Mouse (Mus musculus): ENCODE results near the gene Pdzrn4. TPM values are rescaled to one million over a fixed set of nuclear protein-coding genes. Genes with fewer than 3 reads are reported as not detected.

Gene Pdzrn4
- total RNA-seq, 4 experiments from 2014 or later = 1.1 to 3.8 (median 2.6) TPM

DNA sequence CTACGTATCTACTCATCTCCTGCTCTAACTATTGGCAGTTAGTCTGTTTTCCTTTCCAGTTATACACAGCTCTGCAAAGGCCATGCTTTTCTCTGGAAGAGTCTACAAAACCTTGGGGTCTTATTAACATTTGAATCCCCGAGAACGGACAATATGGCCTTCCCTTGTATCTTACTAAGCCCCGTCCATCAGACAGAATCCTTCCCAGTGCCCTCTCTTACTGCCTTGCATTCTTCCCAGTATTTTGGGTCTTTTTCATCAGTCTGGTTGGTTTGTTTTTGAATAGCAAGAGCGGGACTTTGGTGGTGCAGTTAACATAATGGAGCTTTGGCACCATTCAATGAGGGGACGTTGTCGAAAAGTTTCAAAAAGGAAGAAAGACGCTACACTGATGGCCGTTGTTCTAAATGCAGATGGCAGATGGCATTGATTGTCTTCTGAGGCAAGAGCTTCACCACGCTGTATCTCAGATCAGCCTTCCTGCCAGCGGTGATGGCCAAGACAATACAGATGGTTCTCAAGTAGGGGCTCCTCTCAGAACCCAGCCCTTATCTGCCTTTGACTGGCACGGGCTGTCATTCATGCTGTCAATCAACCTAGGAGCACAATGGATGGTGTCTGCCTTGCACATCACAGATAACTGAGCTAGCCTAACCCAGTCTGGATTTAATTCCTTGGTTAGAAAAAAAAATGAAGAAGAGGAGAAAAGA is 98.9 kb downstream of the Pdzrn4 start:
- DNase-seq (ENCODE audit: low spot score) = no peak

DNA sequence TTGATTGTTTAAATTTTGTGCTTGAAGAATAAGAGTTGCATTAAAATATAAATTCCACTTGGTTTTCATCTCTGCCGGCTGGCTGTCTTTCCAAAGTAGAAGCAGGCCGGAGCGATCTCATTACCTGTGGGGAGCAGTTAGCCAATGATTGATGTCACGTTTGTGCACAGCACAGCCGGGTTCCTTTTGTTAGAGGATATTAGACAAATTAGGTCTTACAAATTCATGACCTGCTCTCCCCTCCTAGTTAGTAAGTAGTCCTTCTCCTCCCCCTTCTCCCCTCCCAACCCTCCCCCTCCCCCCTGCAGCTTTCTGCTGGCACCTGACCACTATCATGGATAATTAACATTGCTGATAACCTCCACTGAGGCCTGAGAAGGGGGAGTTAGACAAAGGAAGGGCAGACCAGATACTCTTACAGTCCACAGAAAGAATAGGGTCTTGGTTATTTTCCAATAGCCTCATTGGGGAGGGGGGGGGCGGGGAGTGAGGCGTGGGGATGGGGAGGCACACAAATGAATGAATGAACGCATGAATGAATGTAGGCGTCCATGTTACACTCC is 103.7 kb downstream of the Pdzrn4 start:
- DNase-seq (ENCODE audit: low spot score) = no peak

DNA sequence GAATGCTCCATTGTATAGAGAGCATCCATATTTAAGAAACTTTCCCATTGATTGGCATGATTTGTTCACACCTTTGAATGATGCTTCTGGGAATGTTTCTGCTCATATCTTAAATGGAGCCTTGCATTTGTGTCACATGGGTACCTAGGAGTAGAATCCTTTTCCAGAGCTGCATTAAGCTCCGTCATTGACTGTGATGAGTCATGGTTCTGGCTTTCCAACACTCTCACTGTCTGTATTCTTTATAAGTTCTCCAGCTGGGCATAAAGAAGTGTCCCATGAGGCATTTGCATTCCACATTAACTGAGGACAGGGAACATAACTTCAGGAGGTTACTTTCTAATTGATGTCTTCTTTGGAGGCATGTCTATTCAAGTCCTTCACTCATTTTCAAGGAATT is 106.1 kb downstream of the Pdzrn4 start:
- DNase-seq (ENCODE audit: low spot score) = no peak

DNA sequence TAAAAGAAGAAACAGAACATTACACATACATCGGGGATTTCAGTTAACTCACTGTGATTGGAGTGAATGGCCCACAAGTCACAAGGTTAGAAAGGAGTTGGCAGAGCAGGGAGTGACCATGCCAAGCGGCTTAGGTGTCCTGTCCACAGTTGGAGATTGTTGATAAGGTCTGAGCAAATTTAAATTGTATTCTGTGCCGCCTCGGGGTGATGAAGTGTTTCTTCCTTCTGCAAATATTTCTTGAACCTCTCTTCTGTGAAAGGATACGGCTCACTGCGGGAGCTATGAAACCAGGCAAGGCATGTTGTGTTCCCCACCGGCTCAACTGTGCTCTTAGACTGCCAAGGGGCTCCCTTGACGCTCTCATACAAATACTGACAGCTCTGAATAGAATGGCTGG is 112.7 kb downstream of the Pdzrn4 start:
- DNase-seq (ENCODE audit: low spot score) = peak; percentile 14

DNA sequence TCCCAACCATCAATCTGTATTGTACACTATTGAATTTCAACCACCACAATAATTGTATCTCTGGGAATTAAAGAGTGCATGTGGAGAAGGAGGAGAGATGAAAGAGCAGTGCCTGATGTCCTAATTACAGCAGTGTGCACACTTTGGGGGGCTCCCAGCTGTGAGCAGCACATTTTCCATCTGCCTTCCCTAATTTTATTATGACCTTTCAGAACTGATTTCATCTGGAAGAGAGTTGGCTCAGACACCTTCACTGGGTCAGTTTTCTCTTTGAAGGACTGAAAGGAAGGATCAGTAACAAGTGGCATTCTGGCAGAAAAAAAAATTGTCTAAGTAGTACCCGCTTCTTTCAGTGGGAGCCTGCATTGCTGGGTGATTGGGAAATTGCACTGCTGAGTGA is 119.0 kb downstream of the Pdzrn4 start:
- DNase-seq (ENCODE audit: low spot score) = no peak

DNA sequence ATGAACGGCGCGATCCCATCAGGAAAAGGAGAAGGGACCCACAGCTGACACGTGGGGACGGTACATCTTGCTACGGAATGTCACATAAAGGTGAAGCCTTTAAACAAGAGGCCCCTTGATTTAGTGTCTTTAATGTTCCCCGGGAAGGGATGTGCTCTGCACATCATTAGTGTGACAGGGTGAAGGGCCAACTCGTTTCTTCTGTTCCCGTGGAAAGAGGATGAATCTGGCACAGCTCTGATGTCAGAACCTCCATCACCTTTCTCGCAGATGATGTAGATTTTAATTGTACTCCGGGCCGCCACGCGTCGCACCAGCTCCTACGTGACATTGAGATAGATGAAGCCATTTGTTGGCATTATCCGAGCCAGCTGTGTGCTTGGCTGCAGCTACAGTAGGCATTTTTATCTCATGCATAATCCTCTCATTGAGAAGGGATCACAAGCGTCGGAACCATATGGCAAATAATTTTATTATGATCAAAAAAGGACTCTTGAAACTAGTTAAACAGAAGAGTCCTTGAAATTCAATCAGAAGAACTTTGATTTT is 124.1 kb downstream of the Pdzrn4 start:
- DNase-seq (ENCODE audit: low spot score) = no peak

DNA sequence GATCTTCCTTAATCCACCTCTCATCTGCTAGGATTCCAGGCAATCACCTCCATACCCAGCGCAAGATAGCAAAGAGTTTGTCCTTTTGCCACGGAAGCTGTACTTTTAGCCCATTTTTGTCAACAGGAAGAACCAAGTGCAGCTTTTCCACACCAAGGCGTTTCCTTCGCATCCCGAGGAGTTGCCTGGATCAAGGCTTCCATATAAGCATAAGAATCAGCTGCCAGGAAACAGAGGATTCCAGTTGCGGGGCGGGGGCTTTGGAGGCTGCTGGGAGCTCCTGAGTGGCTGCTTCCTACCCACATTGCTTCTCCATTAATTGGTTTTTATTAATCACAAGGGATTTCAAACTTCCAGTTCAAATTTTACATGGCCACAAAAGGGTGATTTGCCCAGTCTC is 125.0 kb downstream of the Pdzrn4 start:
- DNase-seq (ENCODE audit: low spot score) = no peak

DNA sequence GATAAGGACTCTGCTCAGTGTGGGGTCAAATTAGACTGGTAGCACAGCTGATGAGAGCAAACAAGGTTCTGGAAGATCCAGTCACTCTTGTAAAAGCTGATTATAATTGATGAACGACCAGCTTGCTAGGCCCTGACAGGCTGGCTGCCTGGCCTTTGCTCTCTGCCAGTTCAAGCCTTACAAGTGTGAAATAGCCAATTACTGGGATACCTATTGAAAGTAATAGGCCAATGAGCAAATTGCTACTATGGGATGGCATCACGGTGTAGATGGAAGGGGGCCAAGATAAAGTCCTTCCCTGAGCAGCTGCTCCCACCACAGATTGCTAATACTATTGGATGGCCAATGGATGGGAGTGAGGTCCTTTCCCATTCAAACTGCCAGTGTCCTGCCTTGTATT is 128.2 kb downstream of the Pdzrn4 start:
- DNase-seq (ENCODE audit: low spot score) = no peak

DNA sequence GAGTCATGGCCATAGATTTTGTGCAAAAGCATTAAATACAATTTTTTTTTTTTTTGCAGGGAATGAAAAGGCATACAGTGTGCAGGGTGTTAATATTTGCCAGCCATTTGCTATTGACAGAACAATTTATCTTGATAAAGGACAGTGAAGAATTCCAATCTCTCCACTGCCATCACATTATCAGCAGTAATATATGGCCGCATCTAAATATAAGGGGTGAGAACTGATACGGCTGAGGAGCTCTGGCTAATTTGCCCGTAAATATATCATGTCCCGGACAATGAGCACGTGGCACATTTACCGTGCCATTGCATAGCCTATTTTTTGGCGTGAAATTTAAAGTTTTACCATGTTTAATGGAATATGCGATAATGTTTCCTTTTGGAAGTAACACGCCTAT is 128.7 kb downstream of the Pdzrn4 start:
- DNase-seq (ENCODE audit: low spot score) = no peak

DNA sequence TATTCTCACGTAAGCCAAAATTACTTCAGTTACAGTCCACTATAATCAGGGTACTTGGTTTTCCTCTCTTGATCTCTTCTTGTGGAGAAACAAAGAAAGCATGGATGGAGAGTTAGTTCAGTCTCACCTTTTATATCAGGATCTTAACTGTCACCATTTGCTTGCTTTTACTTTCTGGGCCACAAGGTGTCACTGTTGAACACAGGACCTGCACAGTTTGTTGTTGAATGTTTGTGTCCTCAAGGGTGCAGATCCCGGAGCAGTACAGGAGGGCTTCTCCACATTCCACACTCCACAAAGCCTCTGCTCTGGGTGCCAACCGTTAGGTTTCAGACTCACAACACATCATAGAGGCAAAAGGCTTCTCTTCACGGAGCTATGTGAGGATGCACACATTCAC is 130.1 kb downstream of the Pdzrn4 start:
- DNase-seq (ENCODE audit: low spot score) = no peak

DNA sequence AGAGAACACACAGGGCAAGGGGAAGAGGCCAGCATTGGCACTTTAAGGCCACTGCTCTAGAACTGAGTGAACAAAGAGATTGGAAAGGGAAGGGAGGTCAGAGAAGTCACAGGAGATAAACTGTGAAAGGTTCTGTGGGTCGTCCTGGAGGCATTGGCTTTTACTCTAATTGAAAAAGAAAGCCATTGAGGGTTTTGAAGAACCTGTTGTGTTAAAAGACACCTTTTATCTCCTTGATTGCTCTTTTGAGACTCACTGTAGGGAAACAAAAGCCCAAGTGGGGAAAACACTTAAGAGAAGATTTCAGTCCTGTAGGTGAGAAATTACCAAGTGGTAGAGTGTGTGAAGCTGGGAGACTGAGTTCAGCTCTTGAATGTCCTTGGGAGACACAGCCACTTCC is 146.6 kb downstream of the Pdzrn4 start:
- no peak for DNase-seq (ENCODE audit: low spot score)

DNA sequence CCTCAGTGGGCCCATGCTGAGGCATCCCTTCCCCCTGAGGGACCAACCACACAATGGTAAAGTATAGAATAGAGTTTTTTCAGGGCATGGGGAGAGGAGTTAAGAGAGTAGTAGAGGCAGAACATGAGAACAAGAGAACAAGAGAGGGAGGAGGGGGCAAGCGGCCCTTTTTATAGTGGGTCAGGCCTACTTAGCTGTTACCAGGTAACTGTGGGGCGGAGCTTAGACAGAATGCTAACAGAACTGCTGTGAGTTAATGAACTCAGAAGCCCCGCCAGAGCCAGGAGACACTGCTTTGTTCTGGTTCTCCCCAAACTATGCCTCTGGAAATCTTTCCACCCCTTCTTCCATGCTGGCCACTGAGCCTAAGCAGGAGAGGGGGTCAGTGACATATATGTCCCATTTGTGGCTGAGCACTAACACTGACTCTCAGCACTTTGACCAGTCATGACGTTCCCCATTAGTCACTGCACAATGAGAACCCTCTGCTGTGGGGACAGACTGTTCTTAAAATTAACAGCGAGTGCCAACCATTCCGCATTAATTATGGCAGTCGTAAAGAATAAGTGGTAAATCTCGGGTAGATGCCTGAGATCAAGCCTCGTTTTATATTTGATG is 150.7 kb downstream of the Pdzrn4 start:
- DNase-seq (ENCODE audit: low spot score) = no peak

DNA sequence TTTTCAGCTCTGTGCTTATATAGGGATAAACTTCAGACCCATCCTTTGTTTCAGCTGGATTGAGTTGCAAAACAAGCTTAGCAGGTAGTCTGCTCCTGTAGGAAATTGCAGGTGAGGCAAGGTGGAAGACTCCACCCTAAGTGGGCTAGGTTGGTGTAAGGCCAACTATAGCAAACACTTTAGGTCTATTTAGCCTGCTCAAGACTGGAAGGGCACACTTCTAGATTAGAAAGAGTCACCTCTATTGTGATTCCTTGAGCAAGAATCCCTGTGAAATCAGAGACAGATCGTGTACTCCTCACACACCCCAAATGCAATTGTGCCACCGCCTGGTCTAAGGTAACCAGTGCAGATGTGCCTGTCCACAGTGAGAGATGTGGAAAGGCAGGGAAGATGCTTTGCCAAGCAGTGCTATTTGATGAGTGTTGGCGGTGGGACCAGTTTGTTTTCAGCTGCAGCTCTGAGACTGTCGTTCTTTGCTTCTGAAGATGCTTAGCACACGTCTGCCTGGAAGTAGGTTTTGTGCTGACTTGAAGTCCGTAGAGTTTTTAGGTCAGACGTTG is 158.4 kb downstream of the Pdzrn4 start:
- DNase-seq (ENCODE audit: low spot score) = no peak

DNA sequence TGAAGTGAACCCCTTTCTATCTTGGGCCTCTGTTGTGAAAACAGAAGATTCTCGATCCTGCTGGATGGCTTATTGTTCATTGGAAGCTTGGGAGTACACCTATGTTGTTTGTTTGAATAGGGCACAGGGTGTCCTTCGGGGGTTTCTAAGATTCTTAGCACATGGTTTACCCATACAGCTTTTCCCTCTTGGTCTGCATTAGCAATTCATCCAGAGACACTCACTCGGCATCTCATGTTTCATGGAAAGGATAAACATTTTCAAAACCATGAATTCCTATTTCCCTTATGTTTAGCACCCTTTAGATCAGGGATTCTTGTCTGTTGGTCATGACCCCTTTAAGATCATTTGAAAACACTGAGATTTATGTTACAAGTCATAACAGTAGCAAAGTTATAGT is 159.0 kb downstream of the Pdzrn4 start:
- no peak for DNase-seq (ENCODE audit: low spot score)

DNA sequence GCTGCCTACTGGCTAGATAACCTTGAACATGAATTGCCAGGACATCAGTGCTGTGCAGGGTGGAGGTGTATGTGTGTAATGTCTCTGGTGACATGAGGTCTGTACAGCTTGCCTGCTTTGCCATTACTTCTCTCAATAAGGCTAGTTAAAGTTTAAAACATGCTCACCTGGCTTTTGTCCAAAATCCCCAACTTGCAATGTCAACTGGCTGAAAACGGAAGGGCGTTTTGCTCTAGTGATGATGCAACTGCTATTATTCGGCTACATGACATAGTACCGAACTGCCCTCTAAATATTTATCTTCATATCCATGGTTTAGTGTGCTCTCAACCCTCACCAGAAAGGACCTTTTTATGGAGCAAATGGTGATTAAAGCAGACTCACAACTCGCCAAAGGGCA is 161.9 kb downstream of the Pdzrn4 start:
- no peak for DNase-seq (ENCODE audit: low spot score)

DNA sequence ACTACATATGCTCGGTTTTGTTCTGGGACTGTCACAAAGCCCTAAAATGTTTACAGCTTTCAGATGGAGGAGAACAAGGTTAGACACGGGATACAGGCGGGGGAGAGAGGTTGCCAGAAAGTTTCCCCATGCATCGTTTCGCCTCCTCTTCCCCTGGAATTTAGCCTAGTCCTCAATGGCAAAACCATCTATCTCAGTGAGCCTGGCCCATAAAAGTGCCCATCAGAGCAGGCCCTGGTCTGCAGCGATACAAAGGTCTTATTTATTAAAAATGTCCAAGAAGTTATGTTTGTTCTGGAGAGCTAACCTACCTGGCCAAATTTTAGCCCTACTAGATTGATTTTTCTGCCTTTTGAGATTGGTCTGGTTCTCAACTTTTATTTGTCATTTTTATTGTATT is 165.5 kb downstream of the Pdzrn4 start:
- no peak for DNase-seq (ENCODE audit: low spot score)

DNA sequence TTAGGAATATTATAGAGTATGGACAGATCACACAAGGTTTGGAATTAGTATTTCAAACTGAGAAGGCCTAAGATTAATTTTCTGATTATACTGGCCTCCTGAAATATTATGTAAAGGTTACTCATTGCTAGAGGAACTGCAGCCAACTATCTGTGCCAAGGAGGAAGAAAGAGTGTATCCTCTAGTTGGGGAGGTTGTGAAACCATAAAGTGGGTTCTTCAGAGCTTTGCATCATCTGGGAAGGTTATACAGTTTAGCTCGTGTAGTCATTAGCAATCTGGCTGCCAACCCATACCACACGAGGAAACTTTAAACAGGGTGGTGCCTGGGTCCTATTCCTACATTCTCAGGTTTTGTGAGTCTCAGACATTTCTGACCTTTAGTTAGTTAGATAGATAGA is 166.9 kb downstream of the Pdzrn4 start:
- DNase-seq (ENCODE audit: low spot score) = no peak

DNA sequence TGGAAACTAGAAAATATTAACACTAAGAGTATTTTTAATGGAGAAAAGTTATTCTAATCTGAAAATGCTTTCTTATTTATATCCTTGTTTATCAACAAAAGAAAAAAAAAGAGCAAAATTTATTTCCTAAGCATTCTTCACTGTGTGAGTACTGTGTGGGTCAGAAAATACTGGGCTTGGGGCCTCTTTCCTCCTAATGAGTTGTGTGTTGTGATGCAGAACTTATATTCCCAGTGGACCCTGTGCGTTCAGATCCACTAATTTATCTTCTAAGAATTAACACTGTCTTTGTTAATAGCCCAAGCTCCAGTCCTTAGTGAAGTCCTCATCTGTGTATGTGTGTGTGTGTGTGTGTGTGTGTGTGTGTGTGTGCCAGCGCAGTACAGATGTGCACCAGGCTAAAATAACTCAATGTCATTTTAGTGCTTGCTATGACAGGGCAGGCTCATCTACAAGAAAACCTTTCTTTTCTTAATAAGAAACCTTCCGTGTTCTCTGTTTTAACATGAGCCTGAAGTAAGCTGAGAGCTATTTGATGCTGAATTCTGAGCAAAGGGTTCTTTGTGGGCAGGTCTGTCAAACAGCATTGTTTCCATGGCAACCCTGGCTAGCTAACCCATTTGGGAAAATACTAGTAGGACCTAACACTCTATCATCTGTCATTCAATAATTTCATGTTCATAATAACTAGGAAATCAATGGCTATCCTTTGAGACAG is 174.0 kb downstream of the Pdzrn4 start:
- no peak for DNase-seq (ENCODE audit: low spot score)

DNA sequence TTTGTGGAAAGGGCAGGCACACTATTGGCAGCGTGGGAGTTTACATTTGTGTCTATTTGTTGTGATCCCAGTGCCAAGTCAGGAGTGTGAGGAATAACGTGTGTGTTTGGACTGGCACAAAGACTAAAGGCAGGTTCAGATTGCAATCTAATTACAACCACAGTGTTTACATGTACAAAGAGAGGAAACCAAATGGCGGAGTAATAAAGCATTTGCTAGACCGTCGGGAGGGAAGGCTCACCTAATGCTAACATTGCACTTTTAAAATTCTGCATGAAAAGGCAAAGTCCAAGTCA is 174.5 kb downstream of the Pdzrn4 start:
- DNase-seq (ENCODE audit: low spot score) = no peak

DNA sequence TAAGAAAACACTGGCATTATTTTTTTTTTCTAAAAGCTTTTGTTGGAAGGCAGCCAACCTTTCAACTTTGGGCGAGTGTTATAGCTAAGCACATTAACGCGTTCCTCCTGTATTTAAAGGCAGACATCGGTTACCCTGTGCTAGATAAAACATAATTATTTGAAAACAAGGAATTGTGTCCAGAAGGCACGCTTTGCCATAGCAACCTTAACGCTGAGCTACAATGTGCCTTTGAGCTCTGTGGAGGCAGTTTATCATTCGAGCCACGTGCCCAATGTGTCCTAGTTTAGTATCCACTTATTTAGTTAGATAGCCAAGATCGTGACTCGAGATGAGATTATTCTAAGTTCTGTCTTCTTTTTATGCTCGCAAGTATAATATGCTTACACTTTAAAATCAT is 180.8 kb downstream of the Pdzrn4 start:
- no peak for DNase-seq (ENCODE audit: low spot score)

DNA sequence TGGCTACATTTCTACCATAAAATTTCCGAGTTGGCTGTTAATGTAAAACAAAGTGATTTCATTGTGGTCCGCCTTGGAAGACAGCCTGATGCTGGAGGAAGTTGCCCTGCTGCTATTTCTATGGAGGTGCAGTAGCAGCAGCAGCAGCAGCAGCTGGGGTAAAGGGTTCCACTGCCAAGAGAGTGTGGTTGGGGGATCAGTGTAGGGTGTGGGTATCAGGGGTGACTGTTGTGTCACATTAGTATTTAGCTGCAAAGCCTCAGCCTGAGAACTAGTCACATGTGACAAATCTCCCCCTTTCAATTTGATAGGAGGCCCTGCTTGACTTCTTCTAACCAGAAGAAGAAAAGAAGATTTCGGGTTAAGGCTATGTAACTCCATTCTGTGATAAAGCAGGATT is 183.5 kb downstream of the Pdzrn4 start:
- DNase-seq (ENCODE audit: low spot score) = no peak

DNA sequence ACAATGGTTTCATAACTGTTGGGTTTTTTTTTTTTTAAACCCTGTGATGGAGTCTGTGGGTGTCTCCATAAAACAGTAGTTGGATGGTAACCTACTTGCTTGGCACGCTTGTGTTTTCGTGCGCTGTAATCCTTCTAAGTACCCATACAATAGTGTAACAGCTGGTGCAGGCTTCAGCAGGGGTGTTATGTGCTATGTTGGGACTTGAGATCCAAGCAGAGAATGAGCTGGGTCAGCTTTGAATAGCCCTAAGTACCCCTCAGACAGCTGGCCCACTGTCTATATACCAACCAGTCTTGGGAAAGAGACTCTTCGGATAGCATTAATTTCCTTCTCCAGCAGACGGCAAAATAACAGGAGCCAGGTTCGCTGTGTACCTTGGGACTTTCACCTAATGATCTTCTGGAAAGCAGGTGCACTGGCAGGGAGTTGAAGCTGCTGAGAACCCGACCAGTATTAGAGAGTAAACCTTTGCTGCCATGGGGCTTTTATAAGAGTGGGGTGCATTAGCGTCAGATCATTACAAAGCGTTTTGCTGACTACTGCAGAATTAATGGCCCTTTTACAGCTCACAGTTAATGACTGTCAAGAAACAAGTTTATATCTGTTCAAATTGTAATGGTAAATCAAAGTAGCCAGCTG is 184.2 kb downstream of the Pdzrn4 start:
- DNase-seq (ENCODE audit: low spot score) = no peak
